Mouse (Mus musculus): Measurements from ENCODE around the gene Man1c1.

- TF ChIP-seq CTCF (IDR thresholded peaks at IDR 0.05; ENCODE audit: extremely low read depth, insufficient read depth, insufficient read length, insufficient replicate concordance) (no peak), POLR2A (IDR thresholded peaks at IDR 0.05; ENCODE audit: low read depth, low read length) (no peak)
These were observed 17.0 kb upstream of the Man1c1 start for GRCm38 (mm10) chr4:134721076-134721475.

Measured in spleen, adult 2 months (tissue).